ENCODE assay signal across 11 mouse cellular contexts in genomic region chr5:69019386-69019785, GRCm38 (mm10).
DNase-seq lines count a peak whose midpoint lies in the region.
"Had no signal": no experiment of that assay in that cellular context is flagged by ENCODE, and none has a peak within 500 bp of the region (broad histone marks: within the 10 kb centered on the region; RNA-seq: fewer than 3 reads in every experiment).

No protein-coding gene starts in this region.

- peak; percentile 4 for DNase-seq in cerebellum, adult 9-11 months
- DNase-seq in cerebellum, adult 11-12 months, result no peak
- peak; percentile 36 to 51 for DNase-seq in cerebellum, postnatal 14 days
- no peak for DNase-seq in cerebellum, adult 18-20 months
- DNase-seq in cerebellum, postnatal 36 days, result peak; percentile 14 to 15
- no peak for DNase-seq in cerebellum, adult 8-10 months
- DNase-seq: adrenal gland, adult 2 months; adrenal gland, postnatal 10 days; adrenal gland, postnatal 25 days; embryo, embryonic 11 days; gastrocnemius, adult 2 months had no signal

Comparison
In these comparisons a context has a peak if more than half of its experiments do, and no peak if none do; other contexts are left out.
1. DNase-seq: peak in cerebellum, adult 9-11 months (single experiment), cerebellum, postnatal 14 days (2 of 2) and cerebellum, postnatal 36 days (2 of 2); none in cerebellum, adult 11-12 months (single experiment), cerebellum, adult 18-20 months (0 of 2) and cerebellum, adult 8-10 months (single experiment).